Mouse (Mus musculus): ENCODE data around the gene Mea1.
A peak's percentile ranks its signal among the peaks of the same experiment; 100 is the strongest.

Mea1 gene

DNA sequence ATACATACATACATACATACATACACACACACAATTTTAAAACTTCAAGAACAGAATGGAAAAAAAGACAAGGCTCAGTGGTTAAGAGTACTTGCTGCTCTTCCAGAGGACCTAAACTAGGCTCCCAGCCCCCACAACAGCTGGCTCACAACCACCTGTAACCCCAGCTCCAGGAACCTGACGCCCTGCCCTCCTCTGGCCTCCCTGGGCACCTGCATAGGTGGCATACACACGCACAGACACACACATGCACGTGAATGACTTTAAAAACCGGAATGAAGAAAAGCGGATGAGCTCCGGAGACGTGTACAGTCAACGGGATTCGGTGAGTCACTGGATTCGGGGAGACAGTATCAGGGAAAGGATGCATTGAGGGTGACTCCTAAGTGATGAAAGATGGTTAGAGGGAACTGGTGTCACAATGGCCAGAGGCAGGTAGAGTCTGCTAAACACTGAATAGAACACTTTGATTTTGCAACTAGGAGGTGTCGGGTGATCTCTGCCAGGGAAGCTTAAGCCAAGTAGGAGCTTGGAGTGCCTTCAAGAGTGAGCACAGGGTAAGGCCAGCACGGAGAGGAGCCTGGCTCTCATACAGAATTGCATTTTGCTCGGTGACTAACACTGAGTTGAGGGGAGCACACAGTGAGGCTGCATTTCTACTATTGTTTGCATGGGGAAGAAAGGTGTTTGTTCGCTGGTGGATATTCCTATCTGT is 27.9 kb downstream of the Mea1 start:
- DNase-seq = no peak

DNA sequence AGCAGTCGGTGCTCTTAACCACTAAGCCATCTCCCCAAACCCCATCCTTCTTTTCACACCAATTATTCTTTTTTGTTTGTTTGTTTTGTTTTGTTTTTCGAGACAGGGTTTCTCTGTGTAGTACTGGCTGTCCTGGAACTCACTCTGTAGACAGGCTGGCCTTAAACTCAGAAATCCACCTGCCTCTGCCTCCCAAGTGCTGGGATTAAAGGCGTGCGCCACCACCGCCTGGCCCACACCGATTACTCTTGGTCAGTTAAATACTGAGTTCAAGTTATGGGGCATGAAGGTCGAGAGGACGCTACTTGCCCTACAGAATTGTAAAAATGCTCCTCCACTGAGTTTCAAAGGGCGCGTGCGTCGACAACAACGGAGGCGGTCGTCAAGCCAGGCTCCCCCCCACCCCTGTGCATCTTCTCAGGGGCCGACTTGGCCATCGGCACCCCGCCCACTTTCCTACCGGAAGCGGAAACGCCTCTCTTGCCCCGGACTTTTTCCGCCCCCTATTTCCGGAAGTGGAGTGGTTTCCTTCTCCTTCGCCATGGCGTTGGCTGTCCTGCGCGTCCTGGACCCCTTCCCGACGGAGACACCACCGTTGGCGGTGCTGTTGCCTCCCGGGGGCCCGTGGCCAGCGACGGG is 32.5 kb downstream of the Mea1 start, which contains the start of gene Pex6:
Pex6 (plus strand) TSS at position 505 of the 639 bp plus-strand sequence.
- DNase-seq = peak; percentile 90

DNA sequence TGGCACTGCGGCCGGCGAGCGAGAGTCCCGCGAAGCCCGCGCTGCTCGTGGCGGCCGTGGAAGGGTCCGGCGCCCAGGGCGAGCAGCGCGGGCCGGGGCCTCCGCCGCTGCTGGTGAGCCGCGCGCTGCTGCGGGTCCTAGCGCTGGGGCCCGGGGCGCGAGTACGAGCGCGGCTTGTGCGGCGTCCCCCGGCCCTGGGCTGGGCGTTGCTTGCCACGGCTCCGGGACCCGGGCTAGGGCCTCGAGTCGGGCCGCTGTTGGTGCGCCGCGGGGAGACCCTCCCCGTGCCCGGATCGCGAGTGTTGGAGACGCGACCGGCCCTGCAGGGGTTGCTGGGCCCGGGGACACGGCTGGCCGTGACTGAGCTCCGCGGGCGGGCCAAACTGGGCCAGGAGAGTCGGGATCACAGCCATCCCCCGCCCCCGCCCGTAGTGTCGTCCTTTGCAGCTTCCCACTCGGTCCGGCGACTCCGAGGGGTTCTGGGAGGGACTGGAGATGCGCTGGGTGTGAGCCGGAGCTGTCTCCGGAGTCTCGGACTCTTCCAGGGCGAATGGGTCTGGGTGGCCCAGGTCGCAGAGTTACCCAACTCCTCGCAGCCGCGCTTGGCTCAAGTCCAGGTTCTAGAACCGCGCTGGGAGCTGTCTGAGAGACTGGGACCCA is 33.1 kb downstream of the Mea1 start:
- peak; percentile 42 for DNase-seq

DNA sequence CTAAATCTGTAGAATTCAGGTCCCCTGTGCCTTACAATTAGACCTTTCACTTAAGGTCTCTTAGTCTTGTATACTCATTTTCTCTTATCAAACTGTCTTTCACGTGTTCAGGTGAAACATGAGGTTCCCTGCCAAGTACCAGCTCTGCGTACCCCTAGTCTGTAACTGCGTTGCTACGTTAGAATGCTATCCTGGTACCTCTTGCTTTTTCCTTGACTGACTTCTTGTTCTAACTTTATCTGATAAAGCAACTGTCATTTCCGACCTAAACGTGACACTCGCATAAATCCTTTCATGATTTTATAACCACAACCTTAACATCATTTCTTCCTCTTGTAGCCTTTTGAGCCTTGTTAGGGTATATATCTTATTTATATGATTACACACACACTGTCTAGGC is 33.8 kb downstream of the Mea1 start:
- no peak for DNase-seq

DNA sequence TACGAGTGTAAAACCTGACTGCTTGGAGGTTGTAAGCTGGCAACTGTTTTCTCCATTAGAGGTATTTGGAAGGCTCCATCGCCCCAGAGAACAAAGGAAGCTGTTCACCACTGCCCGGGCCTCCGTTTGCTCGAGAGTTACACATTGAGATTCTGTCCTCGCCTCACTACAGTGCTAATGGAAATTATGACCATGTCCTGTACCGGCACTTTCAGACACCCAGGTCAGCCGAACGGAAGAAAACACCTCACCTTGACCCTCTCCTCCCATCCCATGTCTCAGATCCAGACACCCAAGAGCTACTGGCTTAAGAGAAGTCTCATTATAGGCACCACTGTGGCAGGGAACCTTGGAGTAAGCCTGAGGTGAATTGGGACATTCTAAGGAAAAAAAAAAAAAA is 35.3 kb downstream of the Mea1 start:
- DNase-seq = no peak

DNA sequence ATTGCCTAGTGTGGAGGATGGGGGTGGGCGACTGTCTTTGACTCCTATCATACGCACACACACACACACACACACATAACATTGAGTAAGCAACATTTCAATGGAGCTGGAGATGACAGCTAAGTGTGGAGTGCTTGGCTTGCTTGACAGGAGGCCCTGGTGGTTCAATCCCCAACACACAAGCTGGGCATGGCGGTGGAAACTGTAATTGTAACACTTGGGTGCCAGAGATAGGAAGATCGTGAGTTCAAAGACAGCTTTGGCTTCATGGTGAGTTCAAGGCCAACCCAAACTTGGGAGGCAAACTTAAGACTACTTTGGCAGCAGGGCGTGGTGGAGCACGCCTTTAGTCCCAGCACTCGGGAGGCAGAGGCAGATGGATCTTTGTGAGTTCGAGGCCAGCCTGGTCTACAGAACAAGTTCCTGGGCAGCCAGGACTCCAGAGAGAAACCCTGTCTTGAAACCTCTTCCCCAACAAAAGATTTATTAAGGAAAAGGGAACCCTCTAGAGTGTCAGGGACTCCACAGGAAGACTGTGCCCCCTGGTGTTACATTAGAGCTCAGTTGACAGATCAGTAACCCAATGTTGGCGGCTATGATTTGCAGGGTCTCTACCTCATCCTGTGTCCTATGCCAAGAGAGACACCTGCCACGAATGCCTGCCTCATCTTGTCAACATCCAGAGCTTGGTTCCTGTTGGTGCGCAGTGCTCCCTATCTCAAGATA is 36.3 kb downstream of the Mea1 start:
- no peak for DNase-seq

DNA sequence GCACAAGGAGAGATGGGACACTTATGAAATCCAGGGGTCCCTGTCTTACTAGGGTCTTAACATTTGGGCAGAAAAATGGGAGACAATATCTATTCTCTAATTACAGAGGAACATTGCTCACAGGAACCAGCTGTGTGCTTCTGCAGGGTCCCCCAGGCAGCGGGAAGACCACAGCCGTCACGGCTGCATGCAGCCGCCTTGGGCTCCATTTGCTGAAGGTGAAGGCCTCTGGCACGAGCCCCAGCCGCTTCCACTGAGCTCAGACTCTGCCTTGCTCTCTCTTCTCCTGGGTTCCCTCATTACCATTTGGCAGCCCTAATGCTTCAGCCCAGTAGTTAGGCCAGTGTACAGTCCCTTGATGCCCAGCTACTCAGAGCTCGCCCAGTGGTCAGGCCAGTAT is 42.5 kb downstream of the Mea1 start:
- no peak for DNase-seq

DNA sequence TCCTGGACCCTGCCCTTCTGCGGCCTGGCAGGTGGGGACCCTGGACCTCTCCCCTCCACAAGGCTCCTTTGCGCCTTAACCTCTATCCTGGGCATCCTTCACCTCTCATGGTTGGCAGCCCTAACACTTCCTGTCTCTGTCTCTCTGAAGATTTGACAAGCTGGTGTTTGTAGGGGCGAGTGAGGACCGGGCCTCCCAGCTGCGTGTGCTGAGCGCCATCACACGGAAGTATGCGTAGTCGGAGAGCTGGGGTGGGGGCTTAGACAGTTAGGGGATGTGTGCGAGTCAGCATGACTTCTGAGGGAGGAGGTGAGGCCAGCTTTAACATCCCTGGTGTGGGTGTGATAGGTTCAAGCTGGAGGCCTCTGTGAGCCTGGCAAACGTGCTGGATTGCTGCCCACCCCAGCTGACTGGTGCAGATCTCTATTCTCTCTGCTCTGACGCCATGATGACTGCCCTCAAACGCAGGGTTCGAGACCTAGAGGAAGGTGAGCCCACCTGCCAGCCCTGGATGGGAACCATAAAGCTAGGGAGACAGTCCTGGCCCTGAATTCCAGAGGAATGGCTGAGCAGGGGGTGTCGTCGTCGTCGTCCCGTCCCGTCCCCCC is 46.0 kb downstream of the Mea1 start:
- no peak for DNase-seq

DNA sequence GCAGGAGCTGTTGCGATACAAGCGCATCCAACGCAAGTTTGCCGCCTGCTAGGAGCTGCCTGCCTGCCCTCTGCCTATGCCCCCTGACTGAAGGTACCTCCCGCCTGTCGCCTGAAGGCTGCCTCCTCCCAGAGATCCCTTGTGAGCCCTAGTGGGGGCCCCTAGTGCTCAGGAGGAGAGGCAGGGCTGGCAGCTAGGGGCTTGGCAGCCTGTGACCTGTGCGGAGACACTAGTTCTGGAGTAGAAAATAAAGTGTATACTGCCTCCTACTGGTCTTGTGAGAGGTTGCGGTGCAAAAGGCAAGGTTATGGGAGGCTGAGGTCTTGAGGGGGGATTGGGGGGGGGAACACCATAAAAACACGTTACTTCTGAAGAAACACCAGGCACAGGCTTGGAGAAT is 46.7 kb downstream of the Mea1 start:
- peak; percentile 42 for DNase-seq

DNA sequence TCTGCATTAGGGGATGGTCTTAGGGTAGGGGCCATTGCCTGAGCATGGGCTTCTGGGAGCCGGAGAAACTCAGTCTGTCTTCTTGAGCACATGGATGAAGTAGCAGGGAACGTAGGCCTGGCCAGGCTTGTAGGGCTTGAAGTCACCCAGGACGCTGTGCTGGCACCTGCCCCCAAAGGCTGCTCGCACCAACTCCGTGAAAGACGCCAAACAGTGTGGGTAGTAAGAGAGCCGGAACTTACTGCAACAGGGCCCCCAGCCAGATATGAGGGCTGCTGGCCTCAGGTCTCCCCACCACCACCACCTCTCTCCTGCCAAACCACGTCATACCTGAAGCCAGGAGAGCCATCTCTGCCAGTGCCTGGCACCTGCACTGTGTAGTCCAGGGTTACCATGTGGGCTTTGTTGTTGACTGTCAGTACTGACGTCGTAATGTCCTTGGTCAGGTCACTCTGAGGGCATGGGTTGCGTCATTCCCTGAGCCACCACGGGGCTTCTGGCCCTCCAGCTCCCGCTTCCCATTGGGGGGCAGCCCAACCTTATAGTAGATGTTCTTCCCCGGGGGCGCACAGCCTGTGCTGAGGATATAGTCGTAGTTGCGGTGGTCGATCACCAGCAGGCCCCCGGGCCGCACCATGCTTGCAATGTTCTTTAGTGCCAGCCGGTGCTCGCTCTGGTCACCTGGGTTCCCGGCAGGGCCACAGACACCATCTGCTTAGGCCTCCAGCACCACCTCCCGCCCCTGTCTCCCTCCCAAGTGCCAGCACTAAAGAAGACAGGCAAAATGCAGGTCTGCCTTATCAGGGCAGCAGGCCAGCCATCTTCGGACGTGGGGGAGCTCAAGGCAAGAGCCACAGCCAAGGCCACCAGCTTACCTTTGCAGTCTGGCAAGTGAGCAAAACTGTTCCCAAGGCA is 47.4 kb downstream of the Mea1 start:
- peak; percentile 77 for DNase-seq

DNA sequence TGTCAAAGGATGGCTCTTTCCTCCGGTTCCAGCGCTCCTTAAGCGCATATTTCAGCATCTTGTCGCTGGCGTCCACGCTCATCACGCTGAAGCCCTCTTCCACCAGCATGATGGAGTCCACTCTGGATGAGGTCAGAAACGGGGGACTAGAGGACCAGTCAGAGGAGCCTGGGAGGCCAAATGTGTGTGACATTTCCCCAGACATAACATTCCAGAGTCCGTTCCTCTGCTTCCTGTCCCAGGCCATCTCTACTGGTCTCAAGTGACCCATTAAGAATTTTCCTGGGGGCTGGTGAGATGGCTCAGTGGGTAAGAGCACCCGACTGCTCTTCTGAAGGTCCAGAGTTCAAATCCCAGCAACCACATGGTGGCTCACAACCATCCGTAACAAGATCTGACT is 48.7 kb downstream of the Mea1 start:
- DNase-seq = no peak

DNA sequence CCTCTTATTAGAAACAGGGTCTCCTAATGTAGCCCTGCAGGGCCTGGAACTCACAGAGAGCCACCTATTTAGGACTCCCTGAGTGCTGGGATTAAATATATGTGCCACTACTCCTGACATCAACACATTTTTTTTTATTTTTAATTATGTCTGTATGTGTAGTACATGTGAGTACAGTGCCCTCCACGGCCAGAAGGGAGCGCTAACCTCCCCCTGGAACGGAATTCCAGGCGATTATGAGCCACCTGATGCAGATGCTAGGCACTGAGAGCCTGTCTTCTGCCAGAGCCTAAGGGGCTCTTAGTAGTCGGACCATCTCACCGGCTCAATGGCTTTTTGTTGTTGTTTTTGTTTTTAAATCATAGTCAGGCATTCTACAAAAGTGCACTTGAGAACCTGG is 49.4 kb downstream of the Mea1 start:
- no peak for DNase-seq

DNA sequence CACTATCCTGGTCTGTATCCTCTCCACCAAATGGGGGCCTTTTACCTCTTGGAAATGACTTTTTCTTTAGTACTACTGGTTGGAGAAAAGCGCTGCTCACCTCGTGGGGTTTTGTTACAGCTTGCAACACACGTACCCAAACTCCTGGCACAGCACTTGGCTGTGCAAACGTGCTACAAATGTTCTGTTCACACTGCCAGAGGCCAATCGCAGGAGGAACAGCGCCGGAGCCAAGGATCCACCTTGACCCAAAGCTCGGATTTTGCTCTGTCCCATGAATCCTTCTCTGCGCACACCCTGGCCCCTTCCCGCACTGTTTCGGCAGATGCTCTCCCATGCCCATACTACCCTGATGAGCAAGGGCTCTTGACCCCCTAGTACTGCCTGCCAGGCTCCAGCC is 49.9 kb downstream of the Mea1 start:
- DNase-seq = no peak

DNA sequence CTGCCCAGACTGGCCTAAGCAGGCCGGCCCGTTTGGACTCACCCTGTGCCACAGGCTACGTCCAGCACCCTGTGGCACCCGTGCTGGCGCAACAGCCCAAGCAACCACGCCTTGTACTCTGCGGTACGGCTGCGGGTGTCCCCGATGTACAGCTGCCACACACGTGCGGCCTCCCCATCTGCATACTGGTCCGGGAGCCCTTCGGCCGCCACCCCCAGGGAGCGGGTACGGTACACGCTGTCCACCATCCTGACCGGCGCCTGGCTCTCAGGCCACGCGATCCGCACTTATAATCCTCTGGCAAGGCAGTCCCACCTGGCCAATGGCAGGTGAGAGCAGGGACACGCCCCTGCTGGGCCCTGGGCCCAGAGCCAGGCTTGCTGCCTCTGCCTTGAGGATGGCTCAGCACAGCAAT is 50.3 kb downstream of the Mea1 start, which contains the start of gene Gnmt:
Gnmt (minus strand) TSS at position 265 of the 415 bp plus-strand sequence.
- DNase-seq = peak; percentile 82

All from cerebellum, adult 8-10 months (tissue).